Mouse (Mus musculus) liver (tissue): ENCODE data around the gene Pmpcb.

Source experiments
- DNase-seq: peaks from one replicate; pipeline ENCODE4 v3.0.0-alpha.2; 2020; ENCODE audit warnings: mixed read lengths

Gene Pmpcb

DNA sequence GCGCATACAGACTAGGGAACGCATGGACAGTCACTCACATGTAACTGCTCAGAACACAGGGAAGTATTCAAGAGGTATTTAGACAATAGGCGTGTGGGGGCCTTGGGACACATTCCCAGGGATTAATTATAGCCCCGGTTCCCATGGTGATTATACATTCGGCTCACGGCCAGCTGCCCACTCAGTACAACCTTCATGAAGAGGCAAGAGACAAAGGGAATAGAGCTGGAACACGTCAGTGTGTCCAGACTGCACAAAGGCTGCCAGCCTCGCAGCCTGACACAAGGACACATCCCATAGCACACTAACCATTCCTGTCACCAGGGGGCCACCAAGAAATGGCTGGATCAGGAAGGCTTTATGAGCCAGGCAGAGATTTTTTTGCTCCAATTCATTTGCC lies 4.0 kb upstream of the Pmpcb start:
- DNase-seq, result no peak

DNA sequence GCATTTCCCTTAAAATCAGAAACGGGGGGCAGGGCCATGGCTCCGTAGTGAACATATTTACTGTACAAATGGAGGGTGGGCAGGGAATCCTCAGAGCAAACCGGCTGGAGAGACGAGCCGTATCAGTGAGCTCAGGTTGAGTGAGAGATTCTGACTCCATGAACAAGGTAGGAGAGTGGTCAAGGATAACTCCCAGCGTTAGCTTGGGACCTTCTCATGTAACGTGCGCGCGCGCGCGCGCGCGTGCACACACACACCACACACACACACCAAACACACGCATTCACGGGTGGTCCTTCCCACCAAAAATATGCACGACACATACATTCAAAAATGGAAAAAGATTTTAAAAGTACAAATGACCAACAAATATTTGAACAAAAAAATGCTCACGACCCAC lies 1.8 kb upstream of the Pmpcb start:
- DNase-seq, result no peak

DNA sequence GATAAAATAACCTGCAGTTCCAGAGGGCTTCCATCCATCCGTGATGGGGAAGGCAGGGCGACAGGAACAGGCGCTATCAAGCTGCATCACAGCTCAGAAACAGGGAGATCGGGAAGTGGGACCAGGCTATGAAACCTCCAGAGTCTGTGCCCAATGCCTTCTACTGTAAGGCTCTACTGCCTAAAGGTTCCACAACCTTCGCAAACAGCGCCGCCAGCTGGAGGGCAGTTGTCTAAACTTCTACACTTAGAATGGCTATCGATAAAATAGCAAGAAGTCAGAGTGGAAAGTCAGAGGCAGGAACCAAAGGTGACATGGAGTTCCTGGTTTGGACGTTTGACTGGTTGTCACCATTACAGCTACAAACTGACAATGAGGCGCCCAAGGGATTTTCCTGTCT lies 1.4 kb upstream of the Pmpcb start:
- peak; percentile 88 for DNase-seq

DNA sequence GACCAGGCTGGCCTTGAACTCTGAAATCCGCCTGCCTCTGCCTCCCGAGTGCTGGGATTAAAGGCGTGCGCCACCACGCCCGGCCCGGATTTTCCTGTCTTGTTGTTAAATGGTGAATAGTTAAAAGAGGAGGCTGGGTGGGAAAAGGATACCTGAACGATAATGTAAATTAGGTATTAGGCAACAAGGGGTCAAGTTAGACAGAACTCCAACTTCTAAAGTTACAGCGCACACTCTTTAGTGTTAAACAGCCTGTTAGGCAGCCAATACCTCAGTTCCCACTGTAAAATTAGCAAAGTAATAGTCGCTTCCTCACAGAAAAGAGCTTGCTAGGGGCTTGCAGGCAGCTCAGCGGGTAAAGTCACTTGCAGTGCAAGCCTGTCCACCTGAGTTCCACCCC lies 895 bp upstream of the Pmpcb start:
- no peak for DNase-seq

DNA sequence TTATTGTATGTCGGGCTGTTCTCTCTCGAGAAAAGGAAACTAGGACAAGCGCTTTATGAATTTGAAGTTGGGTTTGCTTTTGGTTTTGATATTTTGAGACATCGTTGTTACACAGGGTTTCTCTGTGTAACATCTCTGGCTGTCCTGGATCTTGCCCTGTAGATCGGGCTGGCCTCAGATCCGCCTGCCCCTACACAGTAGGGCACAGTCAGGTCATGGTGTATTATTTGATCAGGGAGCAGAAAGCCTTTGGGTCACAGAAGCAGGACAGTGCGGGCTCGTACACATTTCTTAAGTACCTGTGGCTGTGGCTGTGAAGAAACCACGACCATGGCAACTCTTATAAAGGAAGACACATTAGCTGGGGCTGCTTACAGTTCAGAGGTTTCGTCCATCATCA lies 679 bp downstream of the Pmpcb start:
- DNase-seq, result no peak

DNA sequence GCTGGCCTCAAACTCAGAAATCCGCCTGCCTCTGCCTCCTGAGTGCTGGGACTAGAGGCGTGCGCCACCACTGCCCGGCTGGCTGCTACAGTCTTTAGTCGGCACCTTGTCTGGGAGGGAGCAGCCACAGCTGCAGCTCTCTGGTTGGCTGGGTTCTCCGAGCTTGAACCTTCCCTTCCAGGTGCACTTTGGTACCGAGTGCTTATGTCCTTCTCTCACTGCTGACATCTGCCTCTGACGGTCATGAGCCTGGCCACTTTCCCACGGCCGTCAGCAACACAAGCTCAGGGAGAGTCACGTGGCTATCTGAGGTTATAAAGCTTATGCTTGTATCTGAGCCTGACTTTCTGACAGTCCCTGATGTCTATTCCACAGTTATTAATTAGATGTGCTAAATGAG lies 2.2 kb downstream of the Pmpcb start:
- no peak for DNase-seq

DNA sequence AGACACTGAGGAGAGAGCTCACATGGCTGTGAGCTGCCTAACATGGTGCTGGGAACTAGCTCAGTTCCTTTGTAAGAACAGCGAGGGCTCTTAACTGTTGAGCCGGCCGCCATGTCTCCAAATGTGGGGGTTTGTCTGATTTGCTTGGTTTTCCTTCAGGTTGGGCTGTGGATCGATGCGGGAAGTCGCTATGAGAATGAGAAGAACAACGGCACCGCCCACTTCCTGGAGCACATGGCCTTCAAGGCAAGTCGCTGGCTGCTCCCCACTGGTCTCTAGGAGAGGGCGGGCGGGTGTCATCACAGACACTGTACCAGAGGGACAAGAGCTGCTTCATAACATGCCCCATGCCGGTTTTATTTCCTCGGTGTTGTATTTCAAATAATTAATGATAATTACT lies 2.9 kb downstream of the Pmpcb start:
- DNase-seq, result no peak

DNA sequence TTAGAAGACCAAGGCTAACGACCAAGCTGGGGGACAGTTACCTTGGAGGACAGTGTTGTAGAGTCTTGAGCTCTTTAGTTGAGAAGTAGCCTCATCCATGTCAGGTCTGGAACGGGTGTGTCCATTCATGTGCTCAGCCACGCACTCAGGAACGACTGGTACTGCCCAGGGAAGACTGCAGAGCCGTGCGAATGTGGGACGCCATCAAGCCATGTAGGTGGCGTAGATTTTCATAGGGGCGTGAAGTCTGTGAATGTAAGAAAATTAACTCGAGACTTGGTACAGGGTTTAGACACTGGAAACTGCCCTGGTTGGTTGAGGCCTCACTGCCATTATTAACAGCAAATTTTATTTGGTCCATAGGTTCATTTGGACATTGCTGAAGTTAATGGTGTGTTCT lies 6.7 kb downstream of the Pmpcb start:
- DNase-seq, result no peak

DNA sequence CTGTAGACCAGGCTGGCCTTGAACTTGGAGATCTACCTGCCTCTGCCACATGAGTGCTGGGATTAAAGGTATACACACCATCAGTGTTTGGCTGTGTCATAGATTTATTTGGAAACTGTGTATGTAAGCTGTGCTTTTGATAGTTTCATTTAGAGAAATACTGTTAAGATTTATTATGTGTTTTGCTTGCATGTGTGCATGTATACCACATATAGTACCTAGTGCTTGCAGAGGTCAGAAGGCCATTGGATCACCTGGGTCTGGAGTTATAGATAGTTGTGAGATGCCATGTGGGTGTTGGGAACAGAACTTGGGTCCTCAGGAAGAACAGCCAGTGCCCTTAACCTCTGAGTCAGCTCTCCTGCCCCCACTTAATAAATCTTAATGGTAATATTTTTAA lies 7.7 kb downstream of the Pmpcb start:
- DNase-seq, result no peak

DNA sequence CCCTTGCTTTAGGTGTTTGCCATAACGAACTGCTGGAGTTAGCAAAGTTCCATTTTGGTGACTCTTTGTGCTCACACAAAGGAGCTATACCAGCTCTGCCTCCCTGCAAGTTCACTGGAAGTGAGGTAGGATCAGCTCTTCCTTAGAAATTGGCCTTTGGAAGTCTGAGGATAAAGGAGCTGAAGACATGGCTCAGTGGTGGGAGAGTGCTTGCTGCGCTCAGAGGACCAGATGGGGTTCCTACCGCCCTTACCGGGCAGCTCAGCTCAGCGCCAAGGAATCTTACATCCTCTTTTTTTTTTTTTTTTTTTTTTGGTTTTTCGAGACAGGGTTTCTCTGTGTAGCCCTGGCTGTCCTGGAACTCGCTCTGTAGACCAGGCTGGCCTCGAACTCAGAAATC lies 9.0 kb downstream of the Pmpcb start:
- no peak for DNase-seq

DNA sequence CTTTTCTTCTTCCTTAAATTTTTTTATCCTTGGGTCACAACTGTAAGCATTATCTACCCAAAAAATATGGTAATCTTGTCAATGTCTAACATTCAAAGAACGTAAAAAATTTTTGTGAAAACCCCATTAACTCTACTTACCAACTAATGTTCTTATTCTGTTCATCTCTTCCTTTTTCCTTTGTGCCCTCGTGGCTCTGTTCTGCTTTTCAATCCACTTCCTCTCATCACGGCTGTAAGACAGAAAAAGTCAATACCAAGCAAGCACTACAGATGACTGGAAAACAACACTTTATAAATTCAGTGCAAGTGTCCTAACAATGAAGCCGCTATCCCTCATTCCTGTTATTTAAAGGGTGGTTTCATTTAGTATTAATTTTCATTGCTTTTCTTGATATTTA lies 31.6 kb downstream of the Pmpcb start:
- DNase-seq, result no peak

DNA sequence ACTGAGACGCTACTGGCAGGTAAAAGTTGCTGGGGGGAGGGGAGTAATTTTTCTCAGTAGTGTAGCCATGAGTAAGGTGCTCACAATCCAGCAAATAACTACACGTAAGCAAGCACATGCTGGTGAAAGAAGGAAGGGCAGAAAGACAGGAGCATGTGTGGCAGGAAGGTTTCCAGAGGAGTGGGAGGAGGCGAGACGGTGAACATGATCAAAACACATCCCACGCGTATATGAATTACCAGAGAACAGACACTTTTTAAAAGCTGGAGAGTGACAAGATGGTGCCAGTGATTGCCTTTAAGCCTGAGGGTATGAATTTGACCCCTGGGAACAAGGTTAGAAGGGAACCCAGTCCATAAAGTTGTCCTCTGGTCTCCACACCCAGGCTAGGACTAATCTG lies 32.9 kb downstream of the Pmpcb start:
- DNase-seq, result no peak

DNA sequence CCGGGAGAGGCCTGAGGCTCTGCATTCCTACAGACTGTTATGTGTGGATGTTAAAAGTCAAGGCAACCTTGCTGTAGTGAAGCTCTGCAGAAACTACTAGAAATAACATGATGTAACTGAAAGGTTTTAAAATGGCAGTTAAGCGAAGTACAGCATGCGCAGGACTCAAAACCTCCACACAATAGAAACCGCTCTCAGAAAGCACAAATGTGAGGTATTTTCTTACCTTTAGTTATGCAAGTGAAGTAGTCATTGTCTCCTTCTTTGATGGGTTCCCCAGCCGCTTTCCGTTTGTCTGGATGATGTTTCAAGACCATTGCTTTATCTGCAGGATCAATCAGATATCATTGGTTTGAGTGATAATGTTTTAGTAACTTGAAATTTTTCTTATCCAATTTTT lies 39.5 kb downstream of the Pmpcb start:
- DNase-seq, result no peak

DNA sequence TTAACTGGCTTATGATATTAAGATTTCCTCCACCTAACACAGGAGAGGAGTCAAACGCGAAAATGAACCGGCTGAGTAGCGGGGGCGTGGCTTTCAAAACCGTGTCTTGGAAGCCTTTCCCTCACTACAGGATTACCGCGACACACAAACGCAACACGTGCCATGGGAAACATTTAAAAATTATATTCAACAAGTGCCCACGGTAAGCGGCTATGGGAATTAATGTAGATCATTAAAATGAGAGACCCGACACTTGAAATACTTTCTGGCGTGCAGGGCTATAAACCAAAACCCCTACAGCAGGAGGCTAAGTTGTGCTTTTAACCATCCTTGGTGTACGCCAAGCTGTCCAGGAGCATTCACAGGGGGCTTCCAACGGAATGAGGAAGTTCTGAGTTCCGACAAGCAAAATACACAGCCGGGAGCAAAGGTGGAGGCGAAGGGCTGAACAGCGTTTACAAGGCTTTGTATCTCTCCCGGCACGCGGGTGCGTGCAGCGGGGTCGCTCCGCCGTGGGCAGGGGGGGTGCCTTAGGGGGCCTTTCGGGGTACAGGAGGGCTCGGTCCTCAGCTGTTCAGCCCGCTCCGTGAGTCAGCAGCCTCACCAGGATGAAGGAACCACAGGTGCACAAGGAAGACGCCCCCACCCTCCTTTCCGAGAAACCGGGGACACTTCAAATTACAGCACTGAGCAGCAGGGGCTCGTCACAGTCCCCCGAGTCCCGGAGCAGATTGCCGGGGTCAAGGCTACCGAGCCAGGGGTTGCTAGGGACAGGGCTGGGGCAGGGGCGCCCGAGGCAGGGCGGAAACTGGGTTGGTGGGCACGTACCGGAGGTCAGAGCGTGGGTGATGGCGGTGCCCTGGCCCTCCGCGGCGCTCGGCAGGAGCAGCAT lies 47.5 kb downstream of the Pmpcb start:
- DNase-seq, result peak; percentile 60

DNA sequence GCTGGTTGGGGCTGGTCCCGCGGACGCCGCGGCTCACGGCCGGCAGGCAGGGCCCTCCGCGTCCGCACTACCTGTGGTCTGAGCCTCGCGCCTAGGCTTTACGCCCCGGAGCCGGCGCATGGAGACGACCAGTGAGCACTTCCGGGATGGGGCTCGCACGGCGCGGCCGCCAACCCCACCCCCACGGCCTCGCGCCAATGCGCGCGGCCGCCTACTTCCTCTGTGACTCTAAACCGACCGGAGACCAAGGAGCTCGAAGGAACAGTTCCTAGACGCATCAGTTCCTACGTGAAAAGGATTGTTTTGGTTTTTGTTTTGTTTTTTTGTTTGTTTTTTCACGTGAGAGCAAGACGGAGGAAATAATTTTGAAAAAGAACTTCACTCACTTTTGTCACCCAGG lies 48.1 kb downstream of the Pmpcb start, which contains the start of the genes Dnajc2 and Psmc2:
Dnajc2 (minus strand) TSS at position 199 of the 400 bp plus-strand sequence.
Psmc2 (plus strand) TSS at position 231 of the 400 bp plus-strand sequence.
- DNase-seq, result peak; percentile 92

DNA sequence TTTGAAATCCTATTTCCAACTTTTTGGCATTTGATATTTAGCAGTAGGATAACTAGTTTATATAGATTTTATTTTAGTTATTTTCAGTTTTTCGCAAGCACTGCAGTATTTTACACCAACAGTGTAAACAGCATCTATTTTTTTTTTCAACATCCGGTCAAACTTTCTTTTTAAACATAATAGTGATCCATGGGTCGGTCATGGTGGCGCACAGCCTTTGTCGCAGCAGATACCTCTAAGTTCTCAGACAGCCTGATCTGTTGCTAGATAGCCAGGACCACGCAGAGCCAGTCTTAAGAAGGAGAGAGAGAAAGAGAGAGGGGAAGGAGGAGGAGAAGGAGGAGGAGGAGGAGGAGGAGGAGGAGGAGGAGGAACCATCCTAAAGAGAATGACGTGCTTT lies 48.8 kb downstream of the Pmpcb start:
- DNase-seq, result peak; percentile 11

DNA sequence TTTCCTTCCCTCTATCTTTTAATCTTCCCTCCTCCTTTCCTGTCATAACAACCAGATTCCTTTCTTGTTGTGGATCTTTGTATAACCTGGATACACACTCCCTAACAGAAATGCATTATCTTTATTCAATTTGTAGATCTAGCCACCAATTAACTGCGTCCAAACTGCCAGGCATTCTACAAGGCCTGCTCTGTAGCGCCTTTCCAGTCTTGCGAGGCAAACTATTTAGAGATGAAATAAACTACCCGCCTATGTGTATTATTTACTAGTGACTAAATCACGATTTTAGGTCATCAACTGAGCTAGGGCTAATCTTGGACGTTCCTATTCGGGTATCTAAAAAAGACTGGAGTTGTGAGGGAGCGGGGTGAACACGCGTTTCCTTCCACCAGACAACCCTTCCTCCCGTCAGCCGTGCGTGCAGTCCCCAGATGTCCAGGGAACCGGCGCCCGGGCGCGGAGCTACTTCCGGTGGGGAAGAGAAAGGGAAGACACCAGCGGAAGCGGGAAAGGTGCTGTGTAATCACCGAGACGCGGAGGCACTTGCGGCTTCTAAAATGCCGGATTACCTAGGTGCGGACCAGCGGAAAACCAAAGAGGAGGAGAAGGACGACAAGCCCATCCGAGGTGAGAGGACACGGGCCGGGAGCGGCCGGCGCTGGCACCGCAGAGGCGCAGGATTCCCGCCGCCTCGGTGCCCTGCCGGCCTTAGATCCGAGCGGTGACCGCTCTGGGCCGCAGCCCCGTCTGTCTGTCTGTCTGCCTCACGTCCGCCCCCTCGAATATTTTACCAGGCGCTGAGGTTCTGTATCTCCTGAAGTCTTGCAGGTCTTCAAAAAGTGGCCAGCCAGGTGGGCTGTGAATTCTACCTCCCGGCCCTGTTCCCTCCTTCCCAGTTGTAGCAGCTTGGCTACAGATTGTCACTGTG lies 49.6 kb downstream of the Pmpcb start:
- peak; percentile 95 for DNase-seq

DNA sequence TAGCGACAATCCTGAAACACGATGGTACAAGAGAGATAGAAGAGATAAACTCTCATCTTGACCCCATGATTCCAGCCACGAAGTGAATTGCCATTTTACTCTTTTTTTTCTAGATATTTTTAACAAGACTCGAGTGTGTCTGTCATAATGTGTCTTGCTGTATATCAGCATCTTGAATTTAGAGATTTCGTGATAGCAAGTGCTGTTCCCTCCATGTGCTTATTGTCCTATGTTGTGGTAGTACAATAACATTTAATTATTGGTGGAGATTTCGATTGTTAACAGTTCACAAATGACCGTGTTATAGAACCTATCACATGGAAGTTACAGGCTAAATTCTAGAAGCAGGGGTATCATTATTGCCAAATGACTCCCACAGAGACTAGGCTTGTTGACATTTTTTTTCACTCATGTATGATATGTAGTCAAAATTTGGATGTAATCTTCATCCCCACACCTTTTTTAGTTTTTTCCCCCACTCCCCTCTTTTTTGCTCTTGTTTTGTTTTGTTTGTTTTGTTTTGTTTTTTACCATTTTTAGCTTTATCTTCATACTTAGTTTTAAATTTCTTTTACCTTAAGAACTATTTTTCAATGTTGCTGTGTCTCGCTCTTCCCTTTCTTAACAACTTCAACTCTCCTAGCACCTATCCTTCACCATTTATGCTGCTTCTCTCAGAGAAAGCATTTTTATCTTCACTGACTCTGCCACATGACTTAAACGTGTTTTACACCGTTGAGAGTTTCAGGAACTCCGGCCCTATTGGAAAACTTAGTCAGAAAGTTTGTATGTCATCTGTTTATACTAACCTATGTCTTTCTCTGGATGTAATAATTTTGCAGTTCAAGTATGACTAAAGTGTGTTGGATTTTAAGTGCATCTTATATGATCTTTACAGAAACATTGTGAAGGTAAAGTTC lies 50.5 kb downstream of the Pmpcb start:
- no peak for DNase-seq

DNA sequence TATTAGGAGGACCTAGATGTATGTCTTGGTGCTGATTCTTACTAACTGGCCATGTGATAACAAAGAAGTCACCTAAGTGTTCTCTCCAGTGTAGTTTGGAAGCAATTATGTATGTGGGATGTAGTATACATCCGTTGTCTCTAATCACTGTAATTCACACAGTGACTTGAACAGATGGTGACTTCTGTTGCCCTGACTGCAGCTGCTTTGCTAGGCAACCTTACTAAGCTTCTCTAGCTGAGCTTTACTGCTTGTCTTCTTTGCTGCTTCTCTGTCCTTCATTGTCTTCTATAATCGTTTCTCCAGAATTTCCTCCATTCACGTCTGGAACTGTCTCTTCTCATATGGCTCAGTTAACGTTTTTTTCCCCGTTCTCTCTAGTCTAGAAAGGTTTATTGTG lies 52.1 kb downstream of the Pmpcb start:
- DNase-seq, result no peak

DNA sequence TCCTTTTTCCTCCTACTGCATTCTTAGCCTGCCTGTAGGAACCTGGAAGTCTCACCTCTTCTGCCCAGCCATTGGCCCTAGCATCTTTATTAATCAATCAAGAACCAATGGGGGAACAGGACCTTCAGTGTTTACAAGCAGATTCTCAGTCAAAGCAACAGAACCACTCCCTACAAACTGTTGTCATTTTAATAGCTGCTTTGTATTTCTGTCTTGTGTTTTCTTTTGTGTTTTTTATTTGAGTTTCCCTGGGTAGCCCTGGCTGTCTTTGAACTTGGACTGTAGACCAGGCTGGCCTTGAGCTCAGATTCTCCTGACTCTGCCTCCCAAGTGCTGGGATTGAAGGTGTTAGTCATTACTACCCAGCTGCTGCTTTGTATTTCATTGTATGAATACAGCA lies 55.2 kb downstream of the Pmpcb start:
- DNase-seq, result no peak

DNA sequence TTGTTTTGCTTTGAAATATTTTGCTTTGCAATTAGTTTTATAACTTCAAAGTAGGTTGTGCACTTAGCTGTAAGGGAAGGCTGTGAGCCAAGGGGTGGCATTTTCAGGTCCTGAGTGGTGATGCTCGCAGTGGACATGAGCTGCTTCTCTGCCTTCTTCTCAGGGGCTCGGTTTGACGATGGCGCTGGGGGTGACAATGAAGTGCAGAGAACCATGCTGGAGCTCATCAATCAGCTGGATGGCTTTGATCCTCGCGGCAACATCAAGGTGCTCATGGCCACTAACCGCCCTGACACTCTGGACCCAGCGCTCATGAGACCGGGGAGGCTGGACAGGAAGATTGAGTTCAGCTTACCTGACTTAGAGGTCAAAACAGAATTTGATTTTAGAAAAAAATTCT lies 66.0 kb downstream of the Pmpcb start:
- no peak for DNase-seq

DNA sequence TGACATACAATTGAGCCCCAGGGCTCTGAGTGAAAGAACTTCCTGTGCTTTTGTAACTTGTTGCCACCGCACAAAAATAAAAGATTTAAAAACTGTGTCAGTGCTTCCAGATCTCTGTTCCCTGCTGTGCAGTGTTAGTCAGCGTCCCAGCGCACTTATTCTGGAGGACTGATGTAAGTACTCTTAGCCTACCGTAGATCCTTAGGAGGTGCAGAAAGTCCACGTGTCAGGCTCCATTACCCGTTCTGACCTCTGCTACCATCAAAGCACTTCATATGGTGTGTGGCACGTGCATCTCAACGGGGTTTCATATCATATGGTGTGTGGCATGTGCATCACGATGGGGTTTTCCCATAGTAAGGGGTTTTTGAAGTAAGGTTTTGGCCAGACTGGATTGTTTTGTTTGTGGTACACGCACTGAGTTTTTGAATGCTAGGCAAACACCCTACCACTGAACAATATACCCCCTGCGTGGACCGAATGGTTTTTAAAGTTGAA lies 66.8 kb downstream of the Pmpcb start:
- no peak for DNase-seq

DNA sequence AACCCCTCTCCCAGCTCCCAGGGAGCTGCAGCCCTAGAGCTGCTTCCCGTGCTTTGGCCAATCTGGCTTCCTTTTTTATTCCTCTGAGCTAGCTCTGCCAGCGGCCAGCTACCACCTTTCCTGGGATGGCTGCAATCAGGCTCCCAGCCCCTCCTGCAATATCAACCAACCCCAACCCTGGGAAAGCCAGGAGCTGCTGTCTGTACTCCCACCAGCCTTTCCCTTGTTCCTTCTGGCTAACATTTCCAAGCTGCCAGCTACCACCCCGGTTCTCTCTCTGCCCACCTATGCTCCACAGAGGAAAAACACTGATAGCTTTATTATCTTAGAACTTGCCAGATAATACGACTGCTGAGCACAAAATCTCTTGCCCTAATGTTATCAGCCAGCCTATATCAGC lies 67.9 kb downstream of the Pmpcb start:
- no peak for DNase-seq
